Mouse (Mus musculus): Measurements from ENCODE around the gene Ttbk2. TPM values are rescaled to one million over a fixed set of nuclear protein-coding genes. Genes with fewer than 3 reads are reported as not detected.

Gene Ttbk2
- polyA plus RNA-seq, 1 experiment from 2014 or later = 15.9 TPM

DNA sequence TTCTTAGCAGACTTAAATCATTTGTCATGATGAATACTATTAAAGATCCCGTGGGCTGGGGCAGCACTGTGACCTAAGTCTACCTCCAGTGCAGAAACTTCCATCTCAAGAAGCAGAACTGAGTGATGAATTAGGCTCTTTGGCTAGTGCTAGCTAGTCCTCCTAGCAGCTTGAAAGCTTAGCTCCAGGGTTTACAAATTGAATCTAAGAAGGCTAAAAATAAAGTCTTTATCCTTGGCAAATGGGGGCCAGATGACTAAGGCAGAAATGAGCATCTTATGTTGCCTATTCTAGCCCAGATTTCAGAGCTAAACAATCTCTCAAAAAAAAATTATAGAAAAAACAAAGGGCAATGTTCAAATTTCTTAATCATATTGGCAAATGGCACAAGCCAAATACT is 10.3 kb upstream of the Ttbk2 start:
- DNase-seq (no peak), ATAC-seq (ENCODE audit: low FRiP score, low TSS enrichment) (no peak)
- WGBS = 94% methylated on average over 1 of the region's 1 CpGs
- Histone ChIP-seq H3K36me3 (ENCODE audit: control insufficient read depth, insufficient read depth, low read length) (peaks cover 49% of the 10 kb centered on the region), H3K4me2 (ENCODE audit: low read length) (no peak overlapping the region), H3K9ac (replicated peaks; ENCODE audit: low read length) (no peak overlapping the region), H3K4me3 (replicated peaks; ENCODE audit: low read depth, low read length) (no peak overlapping the region), H3K27me3 (ENCODE audit: control insufficient read depth, insufficient read depth, low read length) (no peaks in the 10 kb centered on the region), H3K9me3 (ENCODE audit: control insufficient read depth, low read length) (no peaks in the 10 kb centered on the region), H3K27ac (replicated peaks; ENCODE audit: low read depth, low read length) (no peak overlapping the region), H3K4me1 (ENCODE audit: control insufficient read depth, insufficient read depth, low read length) (no peaks in the 10 kb centered on the region)

DNA sequence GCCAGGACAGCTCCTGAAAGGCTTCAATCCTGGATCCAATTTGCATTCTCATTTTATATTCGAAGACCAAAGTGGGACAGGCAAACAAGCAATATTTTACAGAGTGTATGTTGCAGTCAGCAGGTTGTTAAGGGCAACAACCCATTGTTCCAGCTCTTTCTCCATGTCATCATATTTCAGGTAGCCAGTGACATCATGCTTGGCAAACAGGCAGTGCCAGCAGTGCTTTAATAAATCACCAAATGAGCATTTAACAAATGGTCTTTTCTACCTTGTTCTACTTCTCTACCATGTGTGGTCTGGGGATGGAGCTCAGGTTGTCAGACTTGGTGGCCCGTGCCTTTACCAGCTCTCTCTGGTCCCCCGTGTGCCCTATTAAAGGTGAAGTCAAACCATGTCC is 7.7 kb upstream of the Ttbk2 start:
- Histone ChIP-seq H3K9ac (replicated peaks; ENCODE audit: low read length) (no peak overlapping the region), H3K4me1 (ENCODE audit: control insufficient read depth, insufficient read depth, low read length) (no peaks in the 10 kb centered on the region), H3K36me3 (ENCODE audit: control insufficient read depth, insufficient read depth, low read length) (peaks cover 30% of the 10 kb centered on the region), H3K27me3 (ENCODE audit: control insufficient read depth, insufficient read depth, low read length) (no peaks in the 10 kb centered on the region), H3K4me3 (replicated peaks; ENCODE audit: low read depth, low read length) (no peak overlapping the region), H3K9me3 (ENCODE audit: control insufficient read depth, low read length) (no peaks in the 10 kb centered on the region), H3K4me2 (ENCODE audit: low read length) (no peak overlapping the region), H3K27ac (replicated peaks; ENCODE audit: low read depth, low read length) (no peak overlapping the region)
- 91% methylated on average over 3 of the region's 3 CpGs for WGBS
- ATAC-seq (ENCODE audit: low FRiP score, low TSS enrichment) (no peak), DNase-seq (no peak)

DNA sequence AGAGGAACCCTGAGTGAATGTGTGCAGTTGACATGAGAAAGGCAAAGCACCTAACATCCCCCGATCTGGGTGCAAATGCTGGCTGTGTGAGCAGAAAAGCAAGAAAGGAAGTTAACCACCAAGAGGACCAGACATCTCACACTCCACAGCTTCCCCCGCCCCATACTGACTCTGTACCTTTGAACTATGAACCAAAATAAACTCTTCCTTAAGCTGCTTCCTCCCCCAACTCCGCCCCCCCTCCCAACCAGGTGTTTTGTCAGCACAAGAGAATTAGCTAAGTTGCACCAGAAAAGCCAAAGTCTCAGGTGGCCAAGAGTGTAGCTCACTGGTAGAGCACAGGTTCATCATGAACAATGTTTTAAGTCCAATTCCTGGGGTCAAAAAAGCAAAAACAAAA is 2.7 kb upstream of the Ttbk2 start:
- Histone ChIP-seq H3K27ac (replicated peaks; ENCODE audit: low read depth, low read length) (no peak overlapping the region), H3K4me3 (replicated peaks; ENCODE audit: low read depth, low read length) (no peak overlapping the region), H3K27me3 (ENCODE audit: control insufficient read depth, insufficient read depth, low read length) (no peaks in the 10 kb centered on the region), H3K36me3 (ENCODE audit: control insufficient read depth, insufficient read depth, low read length) (no peaks in the 10 kb centered on the region), H3K9ac (replicated peaks; ENCODE audit: low read length) (no peak overlapping the region), H3K4me1 (ENCODE audit: control insufficient read depth, insufficient read depth, low read length) (peaks cover 5% of the 10 kb centered on the region), H3K4me2 (ENCODE audit: low read length) (no peak overlapping the region), H3K9me3 (ENCODE audit: control insufficient read depth, low read length) (no peaks in the 10 kb centered on the region)
- DNase-seq = no peak
- no peak for ATAC-seq (ENCODE audit: low FRiP score, low TSS enrichment)
- 80% methylated on average over 3 of the region's 3 CpGs for WGBS

DNA sequence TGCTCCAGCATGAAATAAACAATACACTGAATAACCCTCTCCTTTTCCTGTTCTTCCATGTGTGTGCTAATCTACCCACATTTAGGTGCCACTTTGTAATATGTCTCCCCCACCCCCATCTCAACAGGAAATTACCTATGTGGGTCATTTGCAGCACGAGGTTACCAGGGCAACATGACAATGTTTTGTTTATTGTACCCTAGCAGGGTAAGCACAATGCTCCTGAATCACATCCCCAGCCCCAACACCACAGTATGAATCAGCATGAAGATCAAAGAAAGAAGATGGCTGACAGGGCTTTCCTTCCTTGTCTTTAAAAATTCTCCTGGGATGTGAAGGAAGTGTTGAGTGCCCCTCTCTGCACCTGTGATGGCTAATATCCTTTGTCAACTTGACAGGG is 2.2 kb upstream of the Ttbk2 start:
- H3K36me3 ChIP-seq (ENCODE audit: control insufficient read depth, insufficient read depth, low read length) = no peaks in the 10 kb centered on the region
- no peak overlapping the region for H3K27ac ChIP-seq (replicated peaks; ENCODE audit: low read depth, low read length)
- H3K27me3 ChIP-seq (ENCODE audit: control insufficient read depth, insufficient read depth, low read length) = no peaks in the 10 kb centered on the region
- H3K4me3 ChIP-seq (replicated peaks; ENCODE audit: low read depth, low read length) = no peak overlapping the region
- H3K4me2 ChIP-seq (ENCODE audit: low read length) = no peak overlapping the region
- DNase-seq (no peak), ATAC-seq (ENCODE audit: low FRiP score, low TSS enrichment) (no peak)
- H3K4me1 ChIP-seq (ENCODE audit: control insufficient read depth, insufficient read depth, low read length) = peaks cover 10% of the 10 kb centered on the region
- 60% methylated on average over 1 of the region's 1 CpGs for WGBS
- no peak overlapping the region for H3K9ac ChIP-seq (replicated peaks; ENCODE audit: low read length)
- no peaks in the 10 kb centered on the region for H3K9me3 ChIP-seq (ENCODE audit: control insufficient read depth, low read length)

DNA sequence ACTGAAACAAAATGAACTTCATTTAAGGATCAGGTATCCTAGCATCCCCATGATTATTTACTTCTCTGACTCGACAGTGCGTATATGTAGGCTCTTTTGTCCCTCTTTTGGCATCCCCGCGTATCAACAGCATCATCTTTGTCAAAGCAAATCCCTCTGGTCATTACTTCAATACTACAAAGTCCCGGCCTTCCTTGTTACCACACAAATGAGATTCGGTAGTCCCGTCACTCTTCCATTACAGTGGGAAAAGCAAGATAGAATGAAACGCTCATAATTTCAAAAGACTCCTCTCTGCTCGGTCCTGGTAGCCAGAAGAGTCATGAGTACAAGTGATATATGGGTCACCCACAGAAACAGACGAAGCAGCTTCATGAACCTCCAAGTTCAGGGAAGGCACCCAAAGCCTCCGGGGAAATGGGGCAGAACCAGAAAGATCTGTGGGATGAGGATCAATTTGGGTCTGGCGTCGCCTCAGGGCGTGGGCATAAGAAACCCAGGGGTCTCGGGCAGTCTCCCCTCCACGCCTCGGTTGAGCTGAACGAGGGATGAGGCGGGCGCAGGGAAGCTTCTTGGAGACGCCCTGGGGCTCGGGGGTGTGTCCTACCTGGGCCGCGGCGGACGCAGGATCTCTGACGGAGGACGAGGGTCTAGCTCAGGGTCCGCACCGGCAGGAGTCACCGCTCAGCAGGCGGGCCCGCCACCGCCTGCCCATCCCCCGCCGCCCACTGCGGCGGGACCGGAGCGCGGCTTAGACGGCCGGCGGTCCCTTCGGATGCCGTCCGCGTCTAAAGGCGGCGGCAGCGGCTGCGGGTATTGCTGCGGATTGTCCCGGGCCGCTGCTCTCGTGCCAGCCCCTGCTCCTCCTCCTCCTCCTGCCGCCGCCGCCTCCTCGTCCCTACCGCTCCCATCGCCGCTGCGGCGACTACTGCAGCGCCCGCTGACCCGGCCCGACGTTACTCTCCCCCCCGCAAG is 668 bp downstream of the Ttbk2 start, which contains the start of gene Cdan1:
Gene Cdan1 (minus strand): TSS at position 680 of the 975 bp plus-strand sequence.
- ATAC-seq (ENCODE audit: low FRiP score, low TSS enrichment) (peak; percentile 71), DNase-seq (peak; percentile 74)
- no peaks in the 10 kb centered on the region for H3K9me3 ChIP-seq (ENCODE audit: control insufficient read depth, low read length)
- peak within 1 kb of the TSS; percentile 86 for H3K9ac ChIP-seq (replicated peaks; ENCODE audit: low read length)
- H3K4me3 ChIP-seq (replicated peaks; ENCODE audit: low read depth, low read length) = peak within 1 kb of the TSS; percentile 88
- peak within 1 kb of the TSS; percentile 93 for H3K27ac ChIP-seq (replicated peaks; ENCODE audit: low read depth, low read length)
- peaks cover 10% of the 10 kb centered on the region for H3K4me1 ChIP-seq (ENCODE audit: control insufficient read depth, insufficient read depth, low read length)
- peak within 1 kb of the TSS; percentile 73 for H3K4me2 ChIP-seq (ENCODE audit: low read length)
- under 1% methylated on average over 70 of the region's 71 CpGs for WGBS
- H3K27me3 ChIP-seq (ENCODE audit: control insufficient read depth, insufficient read depth, low read length) = no peaks in the 10 kb centered on the region
- no peaks in the 10 kb centered on the region for H3K36me3 ChIP-seq (ENCODE audit: control insufficient read depth, insufficient read depth, low read length)

DNA sequence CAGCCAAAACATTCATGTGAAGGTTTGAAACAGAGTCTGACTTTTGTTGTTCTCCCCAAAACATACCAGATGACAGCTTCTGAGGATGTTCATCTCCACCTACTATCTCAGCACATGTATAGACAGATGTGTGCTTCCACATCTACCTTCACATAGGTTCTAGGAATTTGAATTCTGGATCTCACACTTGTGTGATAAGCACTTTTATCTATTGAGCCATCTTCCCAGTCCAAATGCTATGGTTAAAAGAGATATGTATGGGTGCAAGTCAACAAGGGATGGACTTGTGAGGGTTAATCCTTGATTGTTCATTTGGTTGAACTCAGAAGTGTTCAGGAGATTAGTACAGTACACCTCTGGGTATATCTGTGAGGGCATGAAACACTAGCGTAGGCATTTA is 5.1 kb downstream of the Ttbk2 start:
- no peak for ATAC-seq (ENCODE audit: low FRiP score, low TSS enrichment)
- H3K4me1 ChIP-seq (ENCODE audit: control insufficient read depth, insufficient read depth, low read length) = peaks cover 6% of the 10 kb centered on the region
- H3K27ac ChIP-seq (replicated peaks; ENCODE audit: low read depth, low read length) = no peak overlapping the region
- no peaks in the 10 kb centered on the region for H3K9me3 ChIP-seq (ENCODE audit: control insufficient read depth, low read length)
- no peak overlapping the region for H3K4me2 ChIP-seq (ENCODE audit: low read length)
- no peaks in the 10 kb centered on the region for H3K27me3 ChIP-seq (ENCODE audit: control insufficient read depth, insufficient read depth, low read length)
- DNase-seq = no peak
- no peaks in the 10 kb centered on the region for H3K36me3 ChIP-seq (ENCODE audit: control insufficient read depth, insufficient read depth, low read length)
- H3K4me3 ChIP-seq (replicated peaks; ENCODE audit: low read depth, low read length) = no peak overlapping the region
- 100% methylated on average over 1 of the region's 1 CpGs for WGBS
- no peak overlapping the region for H3K9ac ChIP-seq (replicated peaks; ENCODE audit: low read length)

DNA sequence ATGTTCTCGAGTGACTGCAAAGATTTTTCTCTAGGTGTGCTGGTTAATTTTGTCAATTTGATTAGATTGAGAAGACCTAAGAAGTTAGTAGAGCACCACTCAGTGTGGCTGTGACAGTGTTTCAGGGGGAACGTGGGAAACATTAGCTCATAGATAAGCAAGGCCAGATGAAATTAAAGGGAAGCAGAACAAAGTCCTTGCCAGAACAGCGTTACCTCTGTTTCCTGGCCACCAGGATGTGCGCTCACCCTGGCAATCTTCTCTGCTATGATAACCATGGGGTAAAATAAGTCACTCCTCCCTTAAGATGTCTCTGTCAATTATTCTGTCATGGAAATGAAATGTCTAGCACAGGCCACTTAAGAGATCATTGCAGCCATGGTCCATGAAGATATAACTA is 6.4 kb downstream of the Ttbk2 start:
- DNase-seq (no peak), ATAC-seq (ENCODE audit: low FRiP score, low TSS enrichment) (no peak)
- peaks cover 6% of the 10 kb centered on the region for H3K4me1 ChIP-seq (ENCODE audit: control insufficient read depth, insufficient read depth, low read length)
- WGBS = 91% methylated on average over 4 of the region's 4 CpGs
- H3K4me3 ChIP-seq (replicated peaks; ENCODE audit: low read depth, low read length) = no peak overlapping the region
- H3K9me3 ChIP-seq (ENCODE audit: control insufficient read depth, low read length) = no peaks in the 10 kb centered on the region
- no peaks in the 10 kb centered on the region for H3K36me3 ChIP-seq (ENCODE audit: control insufficient read depth, insufficient read depth, low read length)
- H3K9ac ChIP-seq (replicated peaks; ENCODE audit: low read length) = no peak overlapping the region
- H3K4me2 ChIP-seq (ENCODE audit: low read length) = no peak overlapping the region
- no peak overlapping the region for H3K27ac ChIP-seq (replicated peaks; ENCODE audit: low read depth, low read length)
- no peaks in the 10 kb centered on the region for H3K27me3 ChIP-seq (ENCODE audit: control insufficient read depth, insufficient read depth, low read length)

DNA sequence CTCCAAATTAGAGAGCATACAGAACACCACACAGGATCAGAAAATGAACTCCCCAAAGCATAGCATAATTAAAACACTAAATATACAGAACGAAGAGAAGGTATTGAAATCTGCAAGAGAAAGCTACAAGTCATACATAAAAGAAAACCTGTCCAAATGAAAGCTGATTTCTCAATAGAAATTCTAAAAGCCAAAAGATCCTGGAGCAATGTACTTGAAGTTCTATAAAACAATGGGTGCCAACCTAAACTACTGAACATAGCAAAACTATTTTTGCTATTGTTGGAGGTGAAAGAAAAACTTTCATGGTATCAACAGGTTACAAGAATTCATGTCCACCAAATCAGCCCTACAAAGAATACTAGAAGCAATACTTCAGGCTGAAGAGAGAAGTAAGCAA is 9.2 kb downstream of the Ttbk2 start:
- DNase-seq = no peak

DNA sequence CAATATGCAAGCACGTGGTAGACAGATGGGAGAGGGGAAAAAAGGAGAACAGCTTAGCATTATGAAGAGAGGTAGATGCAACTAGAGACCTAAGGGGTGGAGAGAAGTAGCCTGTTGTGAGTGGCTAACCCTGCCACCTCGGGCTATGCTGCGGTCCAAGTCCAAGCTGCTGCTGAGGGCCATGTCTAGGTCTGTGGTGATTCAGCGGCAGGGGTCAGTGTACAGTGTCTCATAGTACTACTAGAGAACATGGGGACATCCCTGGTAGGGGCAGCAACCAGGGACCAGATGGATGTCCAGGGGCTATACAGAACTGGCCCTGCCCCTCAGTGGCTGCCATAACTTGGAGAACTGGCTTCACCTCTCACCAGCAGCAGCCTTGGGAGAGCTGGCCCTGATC is 15.2 kb downstream of the Ttbk2 start:
- Histone ChIP-seq H3K9me3 (ENCODE audit: control insufficient read depth, low read length) (peaks cover 10% of the 10 kb centered on the region; the same call in 1 of the 2 replicates), H3K9ac (replicated peaks; ENCODE audit: low read length) (no peak overlapping the region), H3K27ac (replicated peaks; ENCODE audit: low read depth, low read length) (no peak overlapping the region), H3K4me1 (ENCODE audit: control insufficient read depth, insufficient read depth, low read length) (no peaks in the 10 kb centered on the region), H3K4me3 (replicated peaks; ENCODE audit: low read depth, low read length) (no peak overlapping the region), H3K4me2 (ENCODE audit: low read length) (no peak overlapping the region), H3K36me3 (ENCODE audit: control insufficient read depth, insufficient read depth, low read length) (no peaks in the 10 kb centered on the region), H3K27me3 (ENCODE audit: control insufficient read depth, insufficient read depth, low read length) (no peaks in the 10 kb centered on the region)
- DNase-seq (no peak), ATAC-seq (ENCODE audit: low FRiP score, low TSS enrichment) (no peak)
- 95% methylated on average over 4 of the region's 4 CpGs for WGBS

More for the DNA sequence above, 9.2 kb downstream of the Ttbk2 start:
- no peak for ATAC-seq (ENCODE audit: low FRiP score, low TSS enrichment)
- H3K4me1 ChIP-seq (ENCODE audit: control insufficient read depth, insufficient read depth, low read length) = no peaks in the 10 kb centered on the region
- peaks cover 5% of the 10 kb centered on the region; the same call in 1 of the 2 replicates for H3K9me3 ChIP-seq (ENCODE audit: control insufficient read depth, low read length)
- H3K4me2 ChIP-seq (ENCODE audit: low read length) = no peak overlapping the region
- no peak overlapping the region for H3K4me3 ChIP-seq (replicated peaks; ENCODE audit: low read depth, low read length)
- no peaks in the 10 kb centered on the region for H3K36me3 ChIP-seq (ENCODE audit: control insufficient read depth, insufficient read depth, low read length)
- 81% methylated on average over 1 of the region's 1 CpGs for WGBS
- no peak overlapping the region for H3K9ac ChIP-seq (replicated peaks; ENCODE audit: low read length)
- H3K27me3 ChIP-seq (ENCODE audit: control insufficient read depth, insufficient read depth, low read length) = no peaks in the 10 kb centered on the region
- H3K27ac ChIP-seq (replicated peaks; ENCODE audit: low read depth, low read length) = no peak overlapping the region

Measured in midbrain, embryonic 14.5 days (tissue).